Mouse (Mus musculus) spleen, adult 2 months (tissue): Measurements from ENCODE around the gene Slit3.

Experiments used
- CTCF ChIP-seq: fragments of 200-500 bp; IDR thresholded peaks from 2 replicates; pipeline ENCODE4 v1.5.1; 2011; ENCODE audit warnings: mild to moderate bottlenecking, inconsistent platforms; ENCODE audit not compliant: insufficient read depth, insufficient read length, insufficient replicate concordance; ENCODE audit errors: extremely low read depth
- POLR2A ChIP-seq: fragments of 200-500 bp; IDR thresholded peaks from 2 replicates; pipeline ENCODE4 v1.6.1; 2011; ENCODE audit warnings: low read depth, low read length, inconsistent platforms

GRCm38 (mm10) chr11:35113290-35113689, 7.7 kb upstream of the Slit3 start:
- no peak for TF ChIP-seq POLR2A
- no peak for TF ChIP-seq CTCF
